Mouse (Mus musculus): ENCODE measurements around the gene Cttnbp2nl.

The Cttnbp2nl gene

GRCm38 (mm10) chr3:105010681-105011339, 42.1 kb downstream of the Cttnbp2nl start:
- TF ChIP-seq GATA4 (IDR thresholded peaks at IDR 0.05; ENCODE audit: insufficient replicate concordance, low read length): no peak

GRCm38 (mm10) chr3:105008070-105008469, 44.9 kb downstream of the Cttnbp2nl start:
- TF ChIP-seq GATA4 (IDR thresholded peaks at IDR 0.05; ENCODE audit: insufficient replicate concordance, low read length): no peak

DNA sequence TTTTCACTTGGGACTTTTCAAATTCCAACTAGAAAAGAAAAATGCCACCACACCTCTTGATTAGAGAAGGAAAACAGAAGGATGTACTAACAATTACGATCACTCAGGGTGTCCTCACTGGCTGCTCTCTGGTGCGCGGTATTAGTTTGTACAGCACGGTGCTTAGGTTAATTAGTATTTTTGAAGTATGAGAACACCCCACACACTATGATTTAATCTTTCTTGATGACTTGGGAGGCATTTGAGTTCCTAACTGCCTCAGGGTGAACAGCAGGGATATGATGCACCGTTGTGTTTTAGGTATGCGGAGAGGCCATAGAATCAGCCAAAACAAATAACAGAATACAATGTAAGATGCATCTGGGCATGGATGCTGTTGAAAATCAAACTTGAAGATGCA, 46.8 kb downstream of the Cttnbp2nl start:
- TF ChIP-seq GATA4 (IDR thresholded peaks at IDR 0.05; ENCODE audit: insufficient replicate concordance, low read length): no peak

- no peak for TF ChIP-seq GATA4 (IDR thresholded peaks at IDR 0.05; ENCODE audit: insufficient replicate concordance, low read length)
Observed at GRCm38 (mm10) chr3:105005561-105006065, 47.3 kb downstream of the Cttnbp2nl start.

- no peak for TF ChIP-seq GATA4 (IDR thresholded peaks at IDR 0.05; ENCODE audit: insufficient replicate concordance, low read length)
Observed at GRCm38 (mm10) chr3:105005011-105005410, 47.9 kb downstream of the Cttnbp2nl start.

GRCm38 (mm10) chr3:105003960-105004463, 48.9 kb downstream of the Cttnbp2nl start:
- no peak for TF ChIP-seq GATA4 (IDR thresholded peaks at IDR 0.05; ENCODE audit: insufficient replicate concordance, low read length)

DNA sequence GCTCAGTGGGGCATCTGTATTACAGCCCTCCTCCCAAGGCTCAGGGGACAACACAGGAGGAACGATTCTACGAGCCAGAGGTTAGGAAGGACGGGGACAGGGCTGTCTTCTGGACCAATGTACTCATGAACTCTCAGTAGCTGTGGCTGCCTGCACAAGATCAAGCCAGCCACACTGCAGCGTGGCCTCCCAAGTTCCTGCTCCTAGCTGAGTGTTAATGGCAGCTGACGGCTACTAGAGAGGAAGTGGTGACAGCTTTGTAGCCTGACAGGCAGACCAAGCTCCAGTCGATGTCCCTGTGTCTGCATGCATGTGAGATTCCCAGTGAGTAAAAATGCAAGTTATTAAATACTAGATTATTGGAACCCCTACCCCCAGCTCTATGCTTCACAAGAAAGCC, 51.6 kb downstream of the Cttnbp2nl start:
- no peak for TF ChIP-seq GATA4 (IDR thresholded peaks at IDR 0.05; ENCODE audit: insufficient replicate concordance, low read length)

GRCm38 (mm10) chr3:105000561-105000960, 52.4 kb downstream of the Cttnbp2nl start:
- TF ChIP-seq GATA4 (IDR thresholded peaks at IDR 0.05; ENCODE audit: insufficient replicate concordance, low read length): no peak

DNA sequence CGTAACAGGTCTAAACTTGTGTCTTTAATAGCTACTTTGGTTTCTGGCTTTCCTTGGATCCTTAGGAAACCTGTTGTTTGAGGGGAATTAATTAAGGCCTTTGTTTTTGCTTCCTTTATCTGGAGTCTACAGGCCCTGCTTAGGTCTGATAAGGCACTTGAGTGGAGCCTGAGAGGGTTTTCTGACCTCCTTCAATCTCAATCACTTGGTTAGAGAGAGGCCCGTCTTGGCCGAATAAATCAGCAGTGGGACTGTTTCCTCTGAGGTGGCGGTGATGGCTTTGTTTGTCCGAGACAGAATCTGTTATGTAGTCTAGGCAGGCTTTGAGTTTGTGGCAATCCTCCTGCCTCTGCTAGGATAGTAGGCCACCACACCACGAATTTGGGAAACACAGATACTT, 55.4 kb downstream of the Cttnbp2nl start:
- peak; percentile 61; the same call in 1 of the 2 replicates for TF ChIP-seq GATA4 (IDR thresholded peaks at IDR 0.05; ENCODE audit: insufficient replicate concordance, low read length)

DNA sequence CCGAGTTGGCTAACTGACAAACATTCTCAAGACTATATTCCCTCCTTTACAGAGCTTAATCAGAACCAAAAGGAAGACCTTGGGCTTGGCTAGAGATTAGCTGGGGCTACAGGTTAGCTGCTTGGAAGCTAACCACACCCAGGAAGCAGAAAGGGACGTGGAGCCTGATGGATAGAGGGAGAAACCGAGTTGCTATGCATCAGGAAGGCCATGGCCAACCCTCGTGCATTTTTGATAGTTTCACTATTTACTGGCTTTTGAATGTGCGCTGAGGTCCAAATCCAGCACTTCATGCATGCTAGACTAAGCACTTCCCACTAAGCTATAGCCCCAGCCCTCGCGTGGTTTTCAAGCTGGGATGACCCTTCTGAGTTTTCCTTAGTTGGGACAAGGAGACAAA, 57.2 kb downstream of the Cttnbp2nl start:
- no peak for TF ChIP-seq GATA4 (IDR thresholded peaks at IDR 0.05; ENCODE audit: insufficient replicate concordance, low read length)

- TF ChIP-seq GATA4 (IDR thresholded peaks at IDR 0.05; ENCODE audit: insufficient replicate concordance, low read length): no peak
Observed at GRCm38 (mm10) chr3:104994415-104994841, 58.5 kb downstream of the Cttnbp2nl start.

DNA sequence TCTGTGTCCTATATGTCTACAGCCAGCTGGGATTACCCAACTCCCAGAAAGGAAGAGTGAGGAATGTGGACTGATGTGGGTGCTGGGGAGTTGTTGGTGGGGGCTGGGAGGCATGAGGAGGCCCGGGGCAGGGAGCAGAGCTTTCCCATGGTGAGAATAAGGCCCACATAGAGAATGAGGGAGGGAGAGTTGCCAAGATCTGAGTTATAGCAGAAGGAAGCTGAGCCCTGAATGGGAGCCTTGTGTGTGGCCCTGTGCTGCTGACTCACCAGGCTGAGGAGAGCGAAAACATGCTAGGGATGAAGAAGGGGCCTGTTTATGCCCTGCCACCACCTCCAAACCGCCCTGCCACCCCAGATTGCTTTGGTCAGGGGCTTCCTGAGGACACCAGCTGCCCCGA, 59.1 kb downstream of the Cttnbp2nl start:
- no peak for TF ChIP-seq GATA4 (IDR thresholded peaks at IDR 0.05; ENCODE audit: insufficient replicate concordance, low read length)

GRCm38 (mm10) chr3:104992709-104993388, 60.1 kb downstream of the Cttnbp2nl start:
- TF ChIP-seq GATA4 (IDR thresholded peaks at IDR 0.05; ENCODE audit: insufficient replicate concordance, low read length): no peak

DNA sequence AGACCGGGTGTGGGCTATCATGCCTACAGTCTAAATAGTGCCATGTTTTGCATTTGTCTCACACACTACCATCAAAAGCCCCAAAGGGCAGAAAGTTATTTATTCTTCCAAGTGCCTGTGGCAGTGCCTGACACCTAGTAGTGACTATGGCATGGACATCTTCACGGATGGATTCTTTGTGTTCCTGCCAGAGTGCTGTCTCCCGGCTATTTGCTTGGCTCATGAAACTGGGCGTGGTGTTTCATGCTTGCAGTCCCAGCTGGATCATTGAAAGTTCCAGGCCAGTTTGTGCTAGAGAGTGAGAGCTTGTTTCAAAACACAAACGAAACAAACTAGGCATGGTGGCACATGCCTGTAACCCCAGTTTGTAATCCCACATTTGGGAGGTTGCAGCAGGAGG, 61.2 kb downstream of the Cttnbp2nl start:
- no peak for TF ChIP-seq GATA4 (IDR thresholded peaks at IDR 0.05; ENCODE audit: insufficient replicate concordance, low read length)

- no peak for TF ChIP-seq GATA4 (IDR thresholded peaks at IDR 0.05; ENCODE audit: insufficient replicate concordance, low read length)
Observed at GRCm38 (mm10) chr3:104987884-104988283, 65.1 kb downstream of the Cttnbp2nl start.

- TF ChIP-seq GATA4 (IDR thresholded peaks at IDR 0.05; ENCODE audit: insufficient replicate concordance, low read length): no peak
Observed at GRCm38 (mm10) chr3:104979735-104980134, 73.2 kb downstream of the Cttnbp2nl start.

Data from liver, adult (tissue).